Mouse (Mus musculus): ENCODE results near the gene Ager. TPM values are rescaled to one million over a fixed set of nuclear protein-coding genes. Genes with fewer than 3 reads are reported as not detected.

The Ager gene
- total and polyA plus RNA-seq, 2 experiments from 2014 or later, result 1.8 to 2.5 TPM

- peak; percentile 57 for ATAC-seq
- Histone ChIP-seq H3K4me2 (ENCODE audit: low read depth, low read length) (peak overlapping the region; percentile 25; the same call in 1 of the 2 replicates), H3K27me3 (ENCODE audit: insufficient read depth, low read length) (no peaks in the 10 kb centered on the region), H3K27ac (peak overlapping the region; percentile 77), H3K9ac (replicated peaks; ENCODE audit: low read length) (peak overlapping the region; percentile 37; the same call in 1 of the 2 replicates), H3K4me1 (ENCODE audit: insufficient read depth, low read length) (peaks cover 19% of the 10 kb centered on the region), H3K36me3 (ENCODE audit: insufficient read depth, low read length) (no peaks in the 10 kb centered on the region), H3K4me3 (ENCODE audit: low read length) (no peak overlapping the region), H3K9me3 (ENCODE audit: low read length) (no peaks in the 10 kb centered on the region)
- WGBS, result 11% methylated on average over 11 of the region's 11 CpGs
- peak; percentile 72 for DNase-seq (ENCODE audit: low spot score)
- TF ChIP-seq CTCF (IDR thresholded peaks at IDR 0.05; ENCODE audit: low read depth), result peak; percentile 43
These were observed 43.3 kb downstream of the Ager start for GRCm38 (mm10) chr17:34640778-34641601.

GRCm38 (mm10) chr17:34641945-34642344, 44.3 kb downstream of the Ager start:
- Histone ChIP-seq H3K27ac (peak overlapping the region; percentile 77), H3K9me3 (ENCODE audit: low read length) (no peaks in the 10 kb centered on the region), H3K4me2 (ENCODE audit: low read depth, low read length) (no peak overlapping the region), H3K4me3 (ENCODE audit: low read length) (no peak overlapping the region), H3K27me3 (ENCODE audit: insufficient read depth, low read length) (no peaks in the 10 kb centered on the region), H3K9ac (replicated peaks; ENCODE audit: low read length) (no peak overlapping the region), H3K4me1 (ENCODE audit: insufficient read depth, low read length) (peaks cover 19% of the 10 kb centered on the region), H3K36me3 (ENCODE audit: insufficient read depth, low read length) (no peaks in the 10 kb centered on the region)
- no peak for TF ChIP-seq CTCF (IDR thresholded peaks at IDR 0.05; ENCODE audit: low read depth)
- WGBS, result 88% methylated on average over 3 of the region's 3 CpGs
- ATAC-seq (no peak), DNase-seq (ENCODE audit: low spot score) (no peak)

GRCm38 (mm10) chr17:34643379-34643778, 45.7 kb downstream of the Ager start:
- ATAC-seq, result no peak
- Histone ChIP-seq H3K9me3 (ENCODE audit: low read length) (no peaks in the 10 kb centered on the region), H3K27ac (no peak overlapping the region), H3K4me3 (ENCODE audit: low read length) (no peak overlapping the region), H3K27me3 (ENCODE audit: insufficient read depth, low read length) (no peaks in the 10 kb centered on the region), H3K4me2 (ENCODE audit: low read depth, low read length) (no peak overlapping the region), H3K9ac (replicated peaks; ENCODE audit: low read length) (no peak overlapping the region), H3K4me1 (ENCODE audit: insufficient read depth, low read length) (peaks cover 19% of the 10 kb centered on the region), H3K36me3 (ENCODE audit: insufficient read depth, low read length) (no peaks in the 10 kb centered on the region)
- DNase-seq (ENCODE audit: low spot score), result no peak
- TF ChIP-seq CTCF (IDR thresholded peaks at IDR 0.05; ENCODE audit: low read depth), result no peak
- 92% methylated on average over 4 of the region's 4 CpGs for WGBS

- Histone ChIP-seq H3K4me1 (ENCODE audit: insufficient read depth, low read length) (peaks cover 19% of the 10 kb centered on the region), H3K9me3 (ENCODE audit: low read length) (no peaks in the 10 kb centered on the region), H3K4me2 (ENCODE audit: low read depth, low read length) (no peak overlapping the region), H3K9ac (replicated peaks; ENCODE audit: low read length) (no peak overlapping the region), H3K36me3 (ENCODE audit: insufficient read depth, low read length) (0 out of 2 replicates have a peak, but pooled peaks cover under 1% of the 10 kb centered on the region), H3K4me3 (ENCODE audit: low read length) (no peak overlapping the region), H3K27ac (peak overlapping the region; percentile 41; the same call in 1 of the 2 replicates), H3K27me3 (ENCODE audit: insufficient read depth, low read length) (no peaks in the 10 kb centered on the region)
- 84% methylated on average over 10 of the region's 10 CpGs for WGBS
- no peak for ATAC-seq
- DNase-seq (ENCODE audit: low spot score), result no peak
- TF ChIP-seq CTCF (IDR thresholded peaks at IDR 0.05; ENCODE audit: low read depth), result no peak
These were observed 46.3 kb downstream of the Ager start for GRCm38 (mm10) chr17:34643944-34644343.

- Histone ChIP-seq H3K27me3 (ENCODE audit: insufficient read depth, low read length) (no peaks in the 10 kb centered on the region), H3K4me2 (ENCODE audit: low read depth, low read length) (peak within 1 kb of the TSS; percentile 71), H3K9me3 (ENCODE audit: low read length) (no peaks in the 10 kb centered on the region), H3K36me3 (ENCODE audit: insufficient read depth, low read length) (0 out of 2 replicates have a peak, but pooled peaks cover 6% of the 10 kb centered on the region), H3K4me3 (ENCODE audit: low read length) (peak within 1 kb of the TSS; percentile 66), H3K27ac (peak within 1 kb of the TSS; percentile 78), H3K4me1 (ENCODE audit: insufficient read depth, low read length) (peaks cover 19% of the 10 kb centered on the region), H3K9ac (replicated peaks; ENCODE audit: low read length) (peak within 1 kb of the TSS; percentile 48)
- under 1% methylated on average over 16 of the region's 16 CpGs for WGBS
- ATAC-seq, result peak; percentile 76
- TF ChIP-seq CTCF (IDR thresholded peaks at IDR 0.05; ENCODE audit: low read depth), result no peak
- peak; percentile 98 for DNase-seq (ENCODE audit: low spot score)
These were observed 46.9 kb downstream of the Ager start, which contains the start of gene Fkbpl for GRCm38 (mm10) chr17:34644608-34645007. Gene Fkbpl, plus strand, starts transcription at chr17:34644764.

- Histone ChIP-seq H3K4me3 (ENCODE audit: low read length) (peak overlapping the region; percentile 66), H3K9ac (replicated peaks; ENCODE audit: low read length) (peak overlapping the region; percentile 48), H3K9me3 (ENCODE audit: low read length) (no peaks in the 10 kb centered on the region), H3K36me3 (ENCODE audit: insufficient read depth, low read length) (peaks cover 10% of the 10 kb centered on the region), H3K27me3 (ENCODE audit: insufficient read depth, low read length) (no peaks in the 10 kb centered on the region), H3K4me2 (ENCODE audit: low read depth, low read length) (peak overlapping the region; percentile 71), H3K27ac (peak overlapping the region; percentile 78; the same call in 1 of the 2 replicates), H3K4me1 (ENCODE audit: insufficient read depth, low read length) (peaks cover 19% of the 10 kb centered on the region)
- DNase-seq (ENCODE audit: low spot score) (no peak), ATAC-seq (no peak)
- no peak for TF ChIP-seq CTCF (IDR thresholded peaks at IDR 0.05; ENCODE audit: low read depth)
- 52% methylated on average over 10 of the region's 10 CpGs for WGBS
These were observed 47.7 kb downstream of the Ager start for GRCm38 (mm10) chr17:34645256-34645829.
